Mouse (Mus musculus): Measurements from ENCODE around the gene Pkd1l2. TPM values are rescaled to one million over a fixed set of nuclear protein-coding genes. Genes with fewer than 3 reads are reported as not detected.

Gene Pkd1l2
- total RNA-seq, 2 experiments from 2014 or later: not detected

GRCm38 (mm10) chr8:116980117-116980516 lies 102.1 kb downstream of the Pkd1l2 start:
- ATAC-seq (replicated peaks; ENCODE audit: poor library complexity, severe bottlenecking): peak; percentile 41

DNA sequence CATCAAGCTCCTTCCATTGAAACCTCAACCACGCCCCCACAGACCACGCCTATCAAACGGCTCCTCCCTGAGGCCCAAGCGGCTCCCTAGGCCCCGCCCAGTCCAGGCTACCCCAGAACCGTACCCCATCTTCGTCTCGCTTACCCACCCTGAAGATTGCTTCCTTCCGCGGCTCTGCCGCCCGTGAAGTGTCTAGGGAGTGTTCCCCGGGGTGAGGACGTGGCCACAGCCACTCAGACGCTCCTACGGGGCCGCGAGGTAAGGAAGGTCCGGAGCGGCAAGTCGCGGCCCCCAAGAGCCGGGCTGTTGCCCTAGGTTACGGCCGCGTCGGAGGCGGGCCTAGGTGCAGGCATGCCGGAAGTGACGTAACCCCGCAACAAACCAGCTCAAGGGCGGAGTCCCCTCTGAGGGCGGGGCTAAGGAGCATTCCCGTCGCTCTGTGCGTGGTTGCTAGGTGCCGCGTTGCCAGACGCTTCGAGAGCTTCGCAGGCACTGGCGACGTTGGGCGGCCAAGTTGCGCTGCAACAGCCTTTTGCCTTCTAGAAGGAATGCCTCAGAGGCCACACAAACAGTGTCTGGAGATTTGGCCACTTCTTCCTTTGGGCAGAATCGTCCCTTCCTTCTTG lies 103.5 kb downstream of the Pkd1l2 start, which contains the start of gene 1700030J22Rik:
1700030J22Rik (minus strand) TSS at position 329 of the 626 bp plus-strand sequence.
- peak; percentile 84 for ATAC-seq (replicated peaks; ENCODE audit: poor library complexity, severe bottlenecking)

- 0 out of 2 replicates have a peak, but pooled peaks have one; percentile 0 for ATAC-seq (replicated peaks; ENCODE audit: poor library complexity, severe bottlenecking)
These were observed 104.2 kb downstream of the Pkd1l2 start for GRCm38 (mm10) chr8:116978052-116978451.

DNA sequence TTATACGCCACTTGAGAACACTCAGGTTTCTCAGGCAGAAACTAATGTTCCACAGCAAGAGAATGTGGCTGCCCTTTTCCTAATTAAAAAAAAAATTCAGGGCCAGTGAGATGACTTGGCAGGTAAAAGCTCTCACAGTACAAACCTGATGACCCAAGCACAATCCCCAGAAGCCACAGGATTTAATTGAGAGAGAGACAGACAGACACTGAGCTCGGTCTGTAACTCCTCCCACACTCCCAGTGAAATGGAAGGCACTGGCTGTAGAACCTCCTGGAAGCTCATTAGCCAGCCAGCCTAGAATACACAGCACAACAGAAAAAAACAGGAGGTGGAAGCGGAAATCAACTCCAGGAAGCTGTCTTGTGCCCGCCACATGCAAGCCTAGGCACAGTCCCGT lies 106.6 kb downstream of the Pkd1l2 start:
- ATAC-seq (replicated peaks; ENCODE audit: poor library complexity, severe bottlenecking): no peak

DNA sequence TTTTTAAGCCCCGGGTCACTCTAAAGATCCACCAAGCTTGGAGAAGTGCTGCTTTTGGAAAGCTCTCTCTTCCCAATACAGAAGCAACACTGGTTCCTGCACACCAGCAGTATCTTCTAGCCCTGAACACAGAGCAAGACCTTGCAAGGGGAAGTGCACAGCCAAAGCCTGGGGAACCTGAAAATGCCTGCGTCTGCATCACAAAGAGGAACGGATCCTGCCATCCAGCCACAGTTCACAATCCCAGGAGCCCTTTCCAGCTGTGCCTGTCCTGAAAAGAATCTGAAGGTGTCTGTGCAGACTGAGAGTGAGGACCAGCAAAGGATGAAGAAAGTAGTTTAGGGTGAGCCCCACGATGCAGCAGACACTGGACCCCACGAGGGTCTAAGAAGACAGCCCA lies 107.2 kb downstream of the Pkd1l2 start:
- ATAC-seq (replicated peaks; ENCODE audit: poor library complexity, severe bottlenecking): peak; percentile 21

GRCm38 (mm10) chr8:116969531-116969930 lies 112.7 kb downstream of the Pkd1l2 start:
- no peak for ATAC-seq (replicated peaks; ENCODE audit: poor library complexity, severe bottlenecking)

DNA sequence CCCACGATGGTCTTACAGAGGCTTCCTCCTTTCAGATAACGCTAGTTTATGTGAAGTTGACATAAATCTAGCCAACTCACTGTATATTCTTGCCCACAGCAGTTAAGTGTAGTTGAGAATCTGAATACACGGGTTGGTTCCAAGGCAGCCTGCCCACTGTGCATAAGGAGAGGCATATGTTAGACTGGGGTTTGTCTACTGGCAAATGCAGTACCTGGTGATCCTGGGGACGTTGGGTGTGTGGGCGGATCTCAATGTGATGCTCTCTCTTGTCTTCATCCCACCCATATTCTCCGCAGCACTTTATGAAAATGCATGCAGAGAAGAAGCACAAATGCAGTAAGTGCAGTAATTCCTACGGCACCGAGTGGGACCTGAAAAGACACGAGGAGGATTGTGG lies 127.8 kb downstream of the Pkd1l2 start:
- ATAC-seq (replicated peaks; ENCODE audit: poor library complexity, severe bottlenecking): no peak

GRCm38 (mm10) chr8:116952428-116952827 lies 129.8 kb downstream of the Pkd1l2 start:
- ATAC-seq (replicated peaks; ENCODE audit: poor library complexity, severe bottlenecking): no peak

GRCm38 (mm10) chr8:116951778-116952177 lies 130.5 kb downstream of the Pkd1l2 start:
- ATAC-seq (replicated peaks; ENCODE audit: poor library complexity, severe bottlenecking): no peak

- no peak for ATAC-seq (replicated peaks; ENCODE audit: poor library complexity, severe bottlenecking)
These were observed 130.9 kb downstream of the Pkd1l2 start for GRCm38 (mm10) chr8:116951369-116951768.

GRCm38 (mm10) chr8:116947589-116947988 lies 134.7 kb downstream of the Pkd1l2 start:
- no peak for ATAC-seq (replicated peaks; ENCODE audit: poor library complexity, severe bottlenecking)

DNA sequence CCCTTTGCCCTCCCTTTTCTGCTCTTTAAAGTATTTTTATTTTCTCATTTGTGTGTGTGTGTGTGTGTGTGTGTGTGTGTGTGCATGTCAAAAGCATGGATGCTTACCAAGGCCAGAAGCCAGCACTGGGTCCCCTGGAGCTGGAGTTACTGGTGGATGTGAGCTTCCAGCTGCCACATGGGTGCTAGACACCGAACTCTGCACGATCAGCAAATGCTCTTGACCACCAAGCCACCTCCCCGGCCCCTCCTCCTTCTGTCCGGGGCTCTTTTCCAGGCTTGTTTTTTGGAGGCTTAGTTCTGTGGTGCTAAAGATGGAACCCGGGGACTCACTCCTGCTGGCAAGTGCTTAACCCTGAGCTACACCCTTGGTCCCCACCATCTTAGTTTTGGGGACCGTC lies 135.4 kb downstream of the Pkd1l2 start:
- no peak for ATAC-seq (replicated peaks; ENCODE audit: poor library complexity, severe bottlenecking)

DNA sequence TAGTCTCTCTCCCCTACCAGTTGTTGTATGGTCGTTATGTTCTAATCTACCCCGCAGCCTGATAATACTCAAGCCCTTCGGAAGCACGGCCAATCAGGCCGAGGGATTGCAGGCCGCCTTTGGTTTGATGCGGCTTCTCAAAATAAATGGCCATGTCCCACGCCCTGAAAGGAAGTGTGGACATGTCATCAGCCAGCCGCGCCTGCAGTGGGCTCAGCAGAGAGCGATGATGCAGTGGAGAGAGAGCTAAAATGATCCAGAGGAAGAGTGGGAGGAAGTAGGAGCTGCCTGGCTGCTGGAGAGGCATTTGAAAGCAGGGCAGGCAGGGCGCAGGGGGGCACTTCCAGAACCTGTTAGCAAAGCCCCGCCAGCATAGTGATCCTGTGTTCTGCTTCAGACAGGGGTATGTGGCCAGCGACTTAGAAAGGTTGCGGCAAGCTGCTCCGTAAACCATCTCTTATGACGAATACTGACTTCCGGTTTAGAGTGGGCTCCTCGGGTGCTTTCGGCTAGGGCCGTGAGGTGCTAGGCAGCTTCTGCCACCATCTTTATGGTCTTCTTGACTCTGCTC lies 135.9 kb downstream of the Pkd1l2 start:
- ATAC-seq (replicated peaks; ENCODE audit: poor library complexity, severe bottlenecking): peak; percentile 50

Other genes starting within 250 kb of the Pkd1l2 start
- gene Cmc2, start 161.0 kb downstream of the Pkd1l2 start, total RNA-seq (2014; fragmentation: Nextera tagmentation): 35.6 and 51.4 TPM in 2 replicates
- gene Cmc2, start 161.0 kb downstream of the Pkd1l2 start, total RNA-seq (2017): 50.7 and 58.2 TPM in 2 replicates
- 22.0 and 38.4 TPM in 2 replicates for gene Cenpn, start 160.7 kb downstream of the Pkd1l2 start, total RNA-seq (2014; fragmentation: Nextera tagmentation)
- 33.9 and 43.1 TPM in 2 replicates for gene Cenpn, start 160.7 kb downstream of the Pkd1l2 start, total RNA-seq (2017)
- 9.8 and 10.8 TPM in 2 replicates for gene Atmin, start 139.1 kb downstream of the Pkd1l2 start, total RNA-seq (2014; fragmentation: Nextera tagmentation)
- 10.6 and 15.1 TPM in 2 replicates for gene Atmin, start 139.1 kb downstream of the Pkd1l2 start, total RNA-seq (2017)
- not detected in 2 replicates for gene 1700030J22Rik, start 103.5 kb downstream of the Pkd1l2 start, total RNA-seq (2014; fragmentation: Nextera tagmentation)
- gene 1700030J22Rik, start 103.5 kb downstream of the Pkd1l2 start, total RNA-seq (2017): 0.82 TPM in 1 of 2 replicates, not detected in the other
- 56.4 and 61.5 TPM in 2 replicates for gene Gcsh, start 88.9 kb downstream of the Pkd1l2 start, total RNA-seq (2014; fragmentation: Nextera tagmentation)
- 80.8 and 104 TPM in 2 replicates for gene Gcsh, start 88.9 kb downstream of the Pkd1l2 start, total RNA-seq (2017)
- gene Bco1, start 13.4 kb upstream of the Pkd1l2 start, total RNA-seq (2014; fragmentation: Nextera tagmentation): 0.47 and 0.49 TPM in 2 replicates
- gene Bco1, start 13.4 kb upstream of the Pkd1l2 start, total RNA-seq (2017): 1.1 and 2.3 TPM in 2 replicates
- 5.9 and 7.6 TPM in 2 replicates for gene Gan, start 75.7 kb upstream of the Pkd1l2 start, total RNA-seq (2014; fragmentation: Nextera tagmentation)
- gene Gan, start 75.7 kb upstream of the Pkd1l2 start, total RNA-seq (2017): 3.4 and 6.4 TPM in 2 replicates
- gene Cmip, start 174.6 kb upstream of the Pkd1l2 start, total RNA-seq (2014; fragmentation: Nextera tagmentation): 30.7 and 49.5 TPM in 2 replicates
- gene Cmip, start 174.6 kb upstream of the Pkd1l2 start, total RNA-seq (2017): 6.0 and 11.8 TPM in 2 replicates